Mouse (Mus musculus) lung, postnatal 4 days (tissue): ENCODE measurements around the gene Gm49394.

Experiments
- DNase-seq, 2 experiments: peaks; one replicate each; pipeline ENCODE4 v3.0.0; 2021

Gm49394 gene

GRCm38 (mm10) chr7:142669751-142670625, at the start of gene Gm49394:
Gene Gm49394, minus strand, starts transcription at chr7:142669942.
- DNase-seq, result no peak

- DNase-seq, result peak; percentile 18 to 59
These were observed 45.2 kb upstream of the Gm49394 start for GRCm38 (mm10) chr7:142714783-142715498.

DNA sequence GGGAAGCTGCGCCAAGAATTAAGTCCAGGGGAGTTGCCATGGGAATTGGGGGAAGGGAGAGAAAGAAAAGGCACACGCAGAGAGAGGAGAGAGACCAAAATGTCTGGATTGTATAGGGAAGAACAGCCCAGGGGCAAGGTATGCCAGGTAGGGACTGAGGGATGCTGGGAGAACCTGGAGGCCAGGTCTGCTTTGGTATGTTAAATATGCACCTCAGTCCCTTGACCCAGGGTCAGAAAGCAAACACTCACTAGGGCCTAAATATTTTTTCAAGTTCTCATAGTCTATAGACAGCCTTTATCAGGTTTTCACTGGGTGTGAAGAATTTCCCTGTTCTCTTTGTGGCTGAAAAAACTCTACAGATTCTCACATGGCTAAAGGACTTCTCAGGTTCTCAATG, 37.1 kb upstream of the Gm49394 start:
- DNase-seq, result peak in 1 of 2 experiments; percentile 20

DNA sequence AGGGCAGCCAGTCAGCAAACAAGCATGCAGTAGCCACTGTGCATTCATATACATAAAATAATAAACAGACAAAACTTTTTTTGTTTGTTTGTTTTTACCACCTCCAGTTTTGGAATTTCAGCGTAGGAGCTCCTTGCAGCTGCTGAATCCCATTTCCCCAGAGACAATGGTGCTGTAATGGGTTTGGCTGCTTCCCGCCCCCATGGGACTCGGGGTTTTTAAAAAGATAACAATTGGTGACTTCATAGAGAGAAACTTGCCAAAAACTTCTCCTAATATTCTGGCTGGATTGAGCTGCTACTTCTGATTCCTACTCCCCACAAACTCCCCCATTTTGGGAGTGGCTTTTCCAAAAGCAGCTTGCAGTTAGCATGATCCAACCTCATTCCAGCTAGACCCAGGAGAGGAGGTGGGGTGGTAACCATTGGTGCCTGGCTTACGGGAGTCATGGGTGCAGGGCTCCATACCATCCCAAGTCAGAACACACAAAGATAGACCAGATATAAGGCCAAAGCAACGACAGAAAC, 29.7 kb upstream of the Gm49394 start:
- DNase-seq, result no peak

DNA sequence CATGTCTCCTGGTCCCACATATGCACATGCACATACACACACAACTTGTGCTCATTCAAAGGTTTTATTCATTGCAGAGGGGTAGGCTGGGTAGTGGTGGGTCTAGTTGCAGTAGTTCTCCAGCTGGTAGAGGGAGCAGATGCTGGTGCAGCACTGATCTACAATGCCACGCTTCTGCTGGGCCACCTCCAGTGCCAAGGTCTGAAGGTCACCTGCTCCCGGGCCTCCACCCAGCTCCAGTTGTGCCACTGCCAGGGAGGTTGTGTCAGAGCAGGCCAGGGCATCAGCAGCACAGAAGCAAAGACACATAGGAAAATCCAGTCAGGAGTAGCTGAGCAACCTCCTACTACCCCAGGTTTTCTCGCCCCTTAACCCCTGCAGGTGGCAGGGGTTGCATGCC, 8.9 kb upstream of the Gm49394 start:
- no peak for DNase-seq

GRCm38 (mm10) chr7:142675644-142676043, 5.9 kb upstream of the Gm49394 start:
- peak in 1 of 2 experiments; percentile 63 for DNase-seq

GRCm38 (mm10) chr7:142675141-142675540, 5.4 kb upstream of the Gm49394 start:
- DNase-seq, result no peak

GRCm38 (mm10) chr7:142672120-142672519, 2.4 kb upstream of the Gm49394 start:
- peak in 1 of 2 experiments; percentile 50 for DNase-seq

DNA sequence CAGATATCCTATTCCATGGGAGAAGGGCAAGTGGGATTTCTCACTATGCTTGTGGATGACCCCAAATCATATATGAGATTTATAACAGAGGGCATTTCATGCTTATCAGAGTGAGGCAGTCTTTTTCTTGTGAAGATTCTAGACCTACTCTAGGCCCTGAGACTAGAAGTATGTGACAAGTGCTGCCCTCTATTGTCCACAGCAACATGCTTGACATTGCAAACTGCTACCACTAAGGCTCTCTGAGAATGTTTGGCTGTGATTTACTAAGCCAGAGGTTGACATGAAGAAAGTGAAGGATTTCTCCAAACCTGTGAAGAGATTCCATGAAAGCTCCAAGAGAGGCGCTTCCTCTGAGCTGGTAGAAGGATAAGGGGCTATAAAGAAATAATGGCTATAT, 1.3 kb upstream of the Gm49394 start:
- no peak for DNase-seq

- DNase-seq, result no peak
These were observed 1.4 kb downstream of the Gm49394 start for GRCm38 (mm10) chr7:142668328-142668727.

- DNase-seq, result no peak
These were observed 2.2 kb downstream of the Gm49394 start for GRCm38 (mm10) chr7:142667521-142667920.

DNA sequence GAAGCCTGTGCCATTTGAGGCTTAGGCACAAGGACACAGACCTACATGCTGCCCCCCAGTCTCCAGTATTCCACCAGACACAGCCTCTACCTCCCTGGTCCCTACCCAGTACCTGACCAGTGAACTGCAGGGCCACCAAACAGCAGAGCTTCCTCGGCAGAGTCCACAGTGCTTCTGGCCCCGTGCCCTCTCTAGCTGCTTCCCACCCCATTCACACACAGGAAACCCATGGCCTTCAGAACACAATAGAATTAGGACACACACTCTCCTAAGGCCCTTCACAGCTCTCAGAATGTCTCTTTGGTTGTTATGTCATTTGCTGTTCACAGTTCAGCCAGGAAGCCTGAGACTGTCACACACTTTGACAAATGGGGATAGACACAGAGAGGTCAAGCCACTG, 3.1 kb downstream of the Gm49394 start, which contains the start of gene Igf2:
Igf2 (minus strand) TSS at position 158 of the 400 bp plus-strand sequence.
- DNase-seq, result peak in 1 of 2 experiments; percentile 31

- no peak for DNase-seq
These were observed 3.6 kb downstream of the Gm49394 start for GRCm38 (mm10) chr7:142666109-142666508.

DNA sequence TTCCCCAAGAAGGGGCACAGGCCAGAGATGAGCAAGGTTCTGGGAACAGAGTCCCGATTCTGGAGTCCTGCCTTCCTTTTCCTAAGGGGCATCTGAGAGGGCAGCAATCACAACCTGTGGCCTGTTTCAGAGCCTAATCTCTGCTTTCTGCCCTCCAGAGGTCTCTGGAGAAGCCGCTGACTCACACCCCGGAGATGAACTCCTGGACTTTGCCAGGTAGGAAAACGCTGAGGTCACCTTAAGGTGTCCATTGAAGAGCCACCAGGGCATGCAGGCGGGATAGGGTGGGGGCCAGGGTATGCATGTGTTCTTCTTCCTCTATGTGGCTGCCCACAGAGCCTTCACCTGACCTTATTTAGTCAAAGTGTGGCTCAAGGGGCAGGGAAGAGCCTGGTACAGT, 4.4 kb downstream of the Gm49394 start:
- DNase-seq, result no peak

DNA sequence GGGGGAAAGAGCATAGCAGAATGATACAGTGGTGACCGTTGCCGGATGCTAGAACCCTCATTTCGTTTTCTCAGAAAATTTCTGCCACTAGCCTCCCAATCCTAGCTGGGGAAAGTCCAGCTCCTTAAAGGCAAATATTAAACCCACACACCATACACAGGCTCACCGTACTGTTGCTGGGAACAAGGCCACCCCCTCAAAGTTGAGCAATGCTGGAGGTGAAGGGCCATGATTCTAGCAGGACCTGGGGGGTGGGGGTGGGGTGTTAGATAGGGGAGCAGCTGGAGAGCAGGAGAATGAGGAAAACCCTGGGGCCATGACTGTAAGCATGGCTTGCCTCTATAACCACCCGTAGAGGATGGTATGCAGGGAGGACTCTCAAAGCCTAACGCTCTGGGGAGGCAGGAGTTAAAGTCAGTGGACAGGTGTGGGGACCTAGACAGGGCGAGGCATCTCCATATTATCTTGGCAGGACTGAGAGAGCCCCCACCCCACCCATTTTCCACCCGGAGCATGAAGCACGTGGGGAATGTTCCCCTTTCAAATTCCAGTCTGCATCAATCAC, 5.2 kb downstream of the Gm49394 start:
- no peak for DNase-seq

GRCm38 (mm10) chr7:142663931-142664421, 5.8 kb downstream of the Gm49394 start:
- peak in 1 of 2 experiments; percentile 33 for DNase-seq

GRCm38 (mm10) chr7:142663151-142663550, 6.6 kb downstream of the Gm49394 start:
- no peak for DNase-seq

GRCm38 (mm10) chr7:142661811-142662210, 7.9 kb downstream of the Gm49394 start:
- no peak for DNase-seq

DNA sequence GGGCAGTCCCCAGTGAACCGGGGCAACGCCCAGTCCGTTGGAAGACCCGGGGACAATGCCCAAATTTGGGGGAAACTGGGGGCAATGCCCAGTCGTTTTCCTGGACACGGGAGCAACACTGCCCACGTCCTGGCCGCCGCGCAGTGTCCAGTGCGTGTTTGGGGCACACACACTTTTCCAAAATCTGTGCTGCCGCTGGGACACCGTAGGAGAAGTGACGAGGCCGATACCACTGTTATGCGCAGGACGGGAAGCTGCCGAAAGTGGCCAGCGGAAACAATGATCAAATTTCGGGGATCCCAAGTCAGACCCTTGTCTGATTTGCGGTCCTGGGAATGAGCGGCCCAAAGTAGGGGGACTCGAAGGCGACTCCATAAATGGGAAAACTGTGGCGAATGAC, 8.7 kb downstream of the Gm49394 start:
- no peak for DNase-seq

- peak in 1 of 2 experiments; percentile 30 for DNase-seq
These were observed 9.1 kb downstream of the Gm49394 start for GRCm38 (mm10) chr7:142660651-142660945.

- DNase-seq, result no peak
These were observed 9.7 kb downstream of the Gm49394 start for GRCm38 (mm10) chr7:142659767-142660650.

GRCm38 (mm10) chr7:142659181-142659681, 10.5 kb downstream of the Gm49394 start:
- DNase-seq, result peak; percentile 50 to 76
